Mouse (Mus musculus) heart, postnatal 36 days (tissue): ENCODE measurements around the gene Elavl3. TPM values are rescaled to one million over a fixed set of nuclear protein-coding genes. Genes with fewer than 3 reads are reported as not detected.
"Not testable (repeated sequence)": the region's sequence is repeated elsewhere in the genome, so short reads cannot be mapped to it uniquely, and the experiment has no call there.

Source experiments
- DNase-seq, 2 experiments: peaks; one replicate each; pipeline ENCODE4 v3.0.0; 2021 to 2022
- intact Hi-C: fragments of 180-260 bp; cut with DNase I; formaldehyde crosslinking; loops from one replicate; pipeline ENCODE4 v1.15.1; 2025
- total RNA-seq, 2 experiments: library from RNA; stranded (reverse); gene quantifications; 2 replicates each; pipeline ENCODE4 v1.2.3; 2021

Gene Elavl3
- under 1 TPM; 0.05 to 0.11 TPM for total RNA-seq

DNA sequence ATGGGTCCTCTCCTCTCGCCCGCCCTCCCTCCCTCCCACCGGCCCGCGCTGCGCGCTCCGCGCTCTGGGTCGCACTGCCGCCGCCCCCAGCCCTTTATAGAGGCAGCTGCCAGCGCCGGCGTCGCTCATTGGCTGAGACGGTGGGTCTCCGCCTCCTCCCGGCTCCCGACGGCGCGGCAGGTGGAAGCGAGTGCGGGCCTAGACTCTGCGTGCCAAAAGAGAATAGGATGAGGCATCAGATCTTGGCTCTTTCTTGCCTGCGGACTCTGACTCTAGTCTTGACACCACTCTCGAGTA is at the start of gene Elavl3:
Elavl3 (minus strand) TSS at position 66 of the 297 bp plus-strand sequence.
- no peak for DNase-seq

DNA sequence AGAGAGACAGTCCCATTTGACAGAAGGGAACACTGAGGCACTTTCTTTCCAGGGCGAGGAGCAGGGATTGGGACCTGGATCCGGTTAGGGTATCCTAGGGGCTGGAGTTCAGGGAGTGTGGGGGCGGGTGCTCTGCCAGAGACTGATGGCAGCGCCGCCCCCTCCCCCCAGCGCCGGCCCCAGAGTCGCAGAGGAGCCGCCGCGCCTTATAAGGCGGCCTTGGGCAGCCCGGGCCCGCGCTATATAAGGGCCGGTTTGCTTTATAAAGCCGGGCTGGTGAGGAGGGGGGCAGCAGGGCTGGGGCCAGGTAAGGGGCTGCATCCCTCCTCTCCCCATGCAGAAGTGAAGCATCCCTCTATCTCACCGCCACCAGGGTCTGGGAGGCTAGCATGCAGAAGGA is 48.1 kb upstream of the Elavl3 start:
- intact Hi-C loops = loop anchor here (2.0 kb wide), 1 partner anchor 43 kb away; no protein-coding TSS in a partner anchor
- DNase-seq = no peak

More for the DNA sequence above, at the start of gene Elavl3:
- intact Hi-C loops = no loop called here

DNA sequence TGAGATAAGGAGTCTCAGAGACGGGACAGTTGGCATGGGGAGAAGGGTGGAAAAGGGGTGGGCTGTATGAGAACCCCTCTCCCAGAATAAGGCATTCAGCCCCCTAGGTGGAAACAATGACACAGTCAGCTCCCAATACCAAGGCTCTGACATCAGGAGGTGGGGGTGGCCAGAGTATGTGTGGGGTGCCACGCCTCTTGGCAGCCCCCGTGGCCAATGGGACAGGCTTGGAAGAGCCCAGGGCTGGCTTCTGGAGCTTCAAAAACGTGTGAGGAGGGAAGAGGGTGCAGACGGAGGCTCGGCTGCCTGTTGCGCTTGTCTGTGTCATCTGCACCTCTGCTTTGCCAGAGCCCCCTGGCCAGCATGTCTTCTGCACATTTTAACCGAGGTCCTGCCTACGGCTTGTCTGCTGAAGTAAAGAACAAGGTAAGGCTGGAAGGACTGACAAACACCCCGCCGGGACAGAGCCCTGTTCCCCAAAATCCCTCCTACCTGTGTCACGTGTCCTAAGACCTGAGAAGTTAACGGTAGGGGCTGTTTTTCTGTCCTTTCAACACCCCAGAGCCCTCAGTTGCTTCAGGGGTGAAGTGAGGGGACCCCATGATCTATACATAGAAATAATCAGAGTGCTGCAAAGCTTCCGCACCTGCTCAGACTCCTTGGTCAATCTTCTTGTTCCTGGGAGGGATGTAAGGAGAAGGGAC is 47.3 kb upstream of the Elavl3 start, which contains the start of gene Cnn1:
Cnn1 (plus strand) TSS at position 224 of the 704 bp plus-strand sequence.
- intact Hi-C loops = loop anchor here (2.0 kb wide), 1 partner anchor 44 kb away; no protein-coding TSS in a partner anchor
- DNase-seq = peak in 1 of 2 experiments; percentile 15

DNA sequence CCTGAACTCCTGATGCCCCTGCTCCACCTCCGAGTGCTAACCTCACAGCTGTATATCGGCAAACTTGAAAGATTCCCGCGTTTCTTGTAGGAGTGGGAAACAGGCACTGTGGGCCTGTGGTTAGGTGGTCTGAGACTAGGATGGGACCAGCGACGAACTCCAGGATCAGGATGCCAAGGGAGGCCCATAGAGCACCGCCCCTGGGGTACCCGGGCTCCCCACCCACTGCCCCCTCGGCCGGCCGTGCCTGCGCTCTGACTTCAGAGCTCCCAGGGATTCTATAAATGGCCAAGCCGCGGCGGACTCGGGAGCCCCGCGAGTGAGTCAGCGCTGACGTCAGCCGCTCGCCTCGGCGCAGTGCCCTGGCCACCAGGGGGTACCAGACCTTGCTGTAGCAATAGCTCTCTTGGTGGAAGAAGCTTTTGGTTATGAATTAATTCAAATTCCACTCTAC is 44.1 kb upstream of the Elavl3 start:
- intact Hi-C loops = no loop called here

DNA sequence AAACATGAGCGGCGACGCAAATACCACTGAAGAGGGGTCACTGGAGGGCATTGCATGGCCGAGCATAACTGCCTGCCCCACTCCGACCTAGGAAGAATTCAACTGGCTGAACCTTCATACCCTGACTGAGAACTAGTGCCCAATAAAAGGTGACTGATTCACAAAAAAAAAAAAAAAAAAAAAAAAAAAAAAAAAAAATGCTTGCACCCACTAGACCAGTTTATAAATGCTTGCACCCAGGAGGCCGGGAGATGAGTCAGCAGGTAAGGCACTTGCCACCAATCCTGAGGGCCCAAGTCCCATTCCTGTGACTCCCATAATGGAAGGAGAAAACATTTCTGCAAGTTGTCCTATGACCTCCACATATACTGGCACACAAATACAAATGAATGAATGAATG is 40.9 kb upstream of the Elavl3 start:
- intact Hi-C loops = no loop called here
- DNase-seq = no peak

More for the DNA sequence above, 44.1 kb upstream of the Elavl3 start:
- DNase-seq = peak; percentile 86 to 87

DNA sequence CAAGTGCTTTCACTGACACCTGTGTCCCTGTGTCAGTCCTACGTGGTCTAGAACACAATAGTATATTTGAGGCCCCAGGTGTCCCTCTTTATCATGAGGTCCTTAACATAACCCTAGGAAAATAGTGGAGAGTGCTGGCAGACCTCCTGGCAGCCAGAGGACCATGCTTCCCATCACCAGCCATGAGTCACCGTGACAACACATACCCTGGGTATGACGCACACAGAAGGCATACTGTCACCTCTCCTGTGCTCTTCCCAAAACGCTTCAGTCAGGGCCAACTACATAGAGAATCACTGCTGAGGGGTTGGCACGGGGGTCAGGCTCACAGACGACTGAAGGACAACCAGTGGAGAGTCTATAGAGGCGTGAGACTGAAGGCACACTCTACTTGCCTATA is 38.2 kb upstream of the Elavl3 start:
- intact Hi-C loops = loop anchor here (10.0 kb wide), 1 partner anchor 135 kb away; the partner anchor contains the start of gene Zfp809
- no peak for DNase-seq

DNA sequence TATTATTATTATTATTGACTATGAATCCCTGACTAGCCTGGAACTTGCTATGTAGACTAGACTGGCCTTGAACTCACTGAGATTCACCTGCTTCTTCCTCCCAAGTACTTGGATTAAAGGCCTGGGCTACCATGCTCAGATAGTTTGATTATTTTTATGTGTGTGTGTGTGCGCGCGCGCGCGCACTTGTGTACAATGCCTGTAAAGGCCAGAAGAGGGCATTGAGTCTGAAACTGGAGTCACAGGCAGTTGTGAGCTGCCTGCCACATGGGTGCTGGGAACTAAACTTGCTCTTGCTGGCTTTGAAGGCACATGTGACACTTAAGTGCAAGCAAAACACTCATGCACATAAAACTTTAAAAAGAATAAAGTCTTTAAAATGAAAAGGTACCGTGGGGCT is 37.5 kb upstream of the Elavl3 start:
- intact Hi-C loops = loop anchor here (10.0 kb wide), 1 partner anchor 136 kb away; the partner anchor contains the start of gene Zfp809
- no peak for DNase-seq

DNA sequence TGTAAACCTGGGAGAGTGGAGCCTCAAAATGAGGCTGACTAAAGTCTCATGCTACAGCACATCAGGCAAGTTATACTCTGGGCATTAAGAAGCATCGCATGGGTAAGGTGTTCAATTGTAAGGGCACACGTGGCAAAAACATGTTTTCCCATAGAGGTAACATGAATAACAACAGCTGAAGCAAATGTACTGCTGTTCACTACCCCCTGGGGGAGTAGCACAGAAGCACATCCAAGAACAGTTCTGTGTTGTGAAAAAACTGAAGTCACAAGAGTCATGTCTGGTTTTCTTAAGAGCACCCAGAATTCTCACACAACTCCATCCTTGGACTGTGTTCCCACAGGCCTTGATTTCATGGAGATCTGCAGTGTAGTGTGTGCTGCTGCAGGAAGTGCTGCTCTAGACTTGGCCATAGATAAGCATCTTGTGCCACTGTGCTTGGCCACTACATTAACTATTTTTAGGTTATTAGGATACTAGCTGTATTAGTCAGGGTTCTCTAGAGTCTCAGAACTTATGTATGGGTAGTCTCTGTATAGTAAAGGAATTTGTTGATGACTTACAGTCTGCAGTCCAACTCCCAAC is 35.3 kb upstream of the Elavl3 start:
- intact Hi-C loops = loop anchor here (10.0 kb wide), 1 partner anchor 138 kb away; the partner anchor contains the start of gene Zfp809
- no peak for DNase-seq

DNA sequence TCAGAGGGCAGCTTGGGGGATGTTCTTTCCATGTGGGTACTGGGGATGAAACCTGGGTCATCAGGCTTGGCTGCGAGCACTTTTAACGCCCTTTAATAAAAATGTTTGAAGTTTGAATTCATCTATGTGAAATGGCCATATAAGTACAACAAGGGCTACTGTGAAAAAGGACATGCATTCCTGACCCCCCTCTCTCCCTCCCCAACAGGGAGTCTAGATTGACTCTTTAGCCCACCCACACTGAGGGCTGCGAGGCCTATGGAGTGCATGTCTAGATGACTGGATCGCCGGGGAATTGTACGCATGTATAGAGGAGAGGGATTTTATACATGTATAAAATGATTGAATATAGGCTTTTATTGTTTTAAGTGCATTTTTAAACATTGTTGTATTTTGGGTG is 34.2 kb upstream of the Elavl3 start:
- no peak for DNase-seq
- intact Hi-C loops = loop anchor here (10.0 kb wide), 1 partner anchor 139 kb away; the partner anchor contains the start of gene Zfp809

DNA sequence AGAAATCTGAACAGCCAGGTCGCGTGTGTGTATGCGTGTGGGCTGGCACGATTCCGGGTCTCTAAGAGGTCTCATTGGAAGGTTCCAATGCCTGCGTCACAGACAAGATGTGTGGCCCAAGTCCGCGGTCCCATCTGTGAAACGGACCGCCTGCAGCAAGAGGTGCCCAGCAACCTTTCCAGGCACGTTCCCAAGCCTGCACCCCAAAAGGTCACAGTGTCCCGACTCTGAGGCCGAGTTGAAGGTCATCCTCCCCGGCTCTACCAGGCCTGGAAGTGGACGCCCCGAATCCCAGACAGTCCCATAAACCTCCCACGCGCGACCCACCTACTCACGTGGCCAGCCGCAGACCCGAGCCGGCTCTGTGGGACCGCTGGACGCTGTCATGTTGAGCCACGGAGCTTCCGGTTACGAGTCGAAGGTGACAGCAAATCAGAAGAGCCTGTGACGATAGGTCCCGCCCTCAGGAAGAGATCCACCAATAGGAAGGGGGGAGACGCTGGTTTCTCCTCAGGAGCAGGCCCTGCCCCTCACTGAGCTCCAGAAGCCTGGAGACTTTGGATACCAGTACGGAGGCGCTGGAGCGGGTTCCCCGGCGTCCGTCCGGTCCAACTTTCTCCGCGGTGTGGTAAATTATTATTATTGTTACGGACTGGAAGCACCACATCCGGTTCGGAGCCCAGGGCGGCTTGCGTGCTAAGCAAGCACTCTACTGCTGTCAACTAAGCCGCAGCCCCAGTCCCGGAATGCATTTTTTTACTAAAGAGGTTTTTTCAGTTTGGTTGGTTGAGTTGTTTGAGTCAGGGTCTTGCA is 33.4 kb upstream of the Elavl3 start, which contains the start of gene Ecsit:
Ecsit (minus strand) TSS at position 417 of the 813 bp plus-strand sequence.
- DNase-seq = peak; percentile 90 to 91
- intact Hi-C loops = loop anchor here (2.0 to 10.0 kb wide), 3 partner anchors 14 to 140 kb away; partner anchors contain the start of genes Elof1, Gm49318, Zfp653 and Zfp809

DNA sequence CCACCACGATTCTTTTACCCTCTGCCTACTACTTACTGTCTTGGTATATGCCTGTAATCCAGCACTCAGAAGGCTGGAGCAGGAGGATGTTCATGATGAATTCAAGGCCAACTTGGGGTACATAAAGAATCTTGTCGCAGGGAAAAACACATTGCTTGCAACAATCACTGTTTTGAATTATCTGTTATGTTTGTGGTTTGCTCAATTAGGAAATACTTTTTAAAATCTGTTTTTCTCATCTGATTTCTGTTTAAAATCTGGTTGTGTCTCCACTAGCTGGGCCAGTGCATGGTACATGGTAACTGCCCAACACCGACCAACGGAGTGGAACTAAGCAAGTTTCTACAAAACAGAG is 32.8 kb upstream of the Elavl3 start:
- DNase-seq = no peak
- intact Hi-C loops = loop anchor here (2.0 to 10.0 kb wide), 3 partner anchors 14 to 140 kb away; partner anchors contain the start of genes Elof1, Gm49318, Zfp653 and Zfp809

DNA sequence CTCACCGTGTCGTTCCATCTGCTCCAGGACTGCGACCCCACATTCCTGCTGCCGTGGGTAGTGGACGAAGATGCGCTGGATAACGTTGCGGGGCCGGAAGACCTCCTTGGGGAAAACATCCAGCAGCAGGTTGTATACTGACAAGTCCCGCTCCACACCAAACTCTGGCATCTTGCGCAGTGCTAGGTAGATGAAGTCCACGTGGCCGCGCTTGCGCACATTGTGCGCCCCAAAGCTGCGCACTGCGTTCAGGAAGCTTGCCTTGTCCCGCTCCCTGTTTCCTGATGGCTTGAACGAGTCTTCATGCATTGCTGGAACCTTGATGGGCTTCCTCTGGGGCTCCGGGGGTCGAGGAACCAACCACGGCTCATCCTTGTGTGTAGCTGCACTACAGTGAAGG is 24.4 kb upstream of the Elavl3 start:
- no peak for DNase-seq

DNA sequence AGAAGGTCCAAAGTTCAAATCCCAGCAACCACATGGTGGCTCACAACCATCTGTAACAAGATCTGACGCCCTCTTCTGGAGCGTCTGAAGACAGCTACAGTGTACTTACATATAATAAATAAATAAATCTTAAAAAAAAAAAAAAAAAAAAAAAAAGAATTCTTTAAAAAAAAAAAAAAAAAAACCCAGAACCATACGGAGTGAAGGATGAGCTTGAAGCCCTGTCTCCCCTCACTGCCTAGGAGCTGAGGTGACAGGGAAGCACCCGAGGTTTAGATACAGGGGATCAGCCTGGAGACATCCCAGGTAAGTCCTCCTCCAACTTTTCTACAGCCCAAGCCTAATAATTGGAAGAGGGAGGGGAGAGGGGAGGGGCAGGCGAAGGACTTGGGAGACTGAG is 24.0 kb upstream of the Elavl3 start:
- intact Hi-C loops = loop anchor here (10.0 kb wide), 1 partner anchor 319 kb away; no protein-coding TSS in a partner anchor
- DNase-seq = not testable (repeated sequence)

More for the DNA sequence above, 24.4 kb upstream of the Elavl3 start:
- intact Hi-C loops = loop anchor here (10.0 kb wide), 1 partner anchor 319 kb away; no protein-coding TSS in a partner anchor

DNA sequence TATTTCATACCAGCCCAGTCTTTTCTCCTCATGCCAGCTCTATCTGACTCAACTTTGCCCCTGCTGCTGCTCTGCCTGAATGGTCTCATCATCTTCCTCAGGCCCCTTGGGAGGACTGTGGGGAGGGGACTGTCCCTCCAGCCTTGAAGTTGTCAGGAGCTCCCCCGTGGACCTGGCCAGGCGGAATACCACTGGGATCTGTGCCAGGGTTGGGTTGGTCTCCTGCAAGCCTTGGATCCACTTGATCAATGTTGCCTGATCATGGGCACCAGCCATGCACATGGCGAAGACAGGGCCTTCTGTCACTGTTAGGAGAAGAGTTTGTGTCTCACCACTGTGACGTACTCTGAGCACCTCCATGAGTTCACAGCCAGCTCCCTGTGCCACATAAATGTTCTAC is 20.5 kb upstream of the Elavl3 start:
- DNase-seq = no peak

DNA sequence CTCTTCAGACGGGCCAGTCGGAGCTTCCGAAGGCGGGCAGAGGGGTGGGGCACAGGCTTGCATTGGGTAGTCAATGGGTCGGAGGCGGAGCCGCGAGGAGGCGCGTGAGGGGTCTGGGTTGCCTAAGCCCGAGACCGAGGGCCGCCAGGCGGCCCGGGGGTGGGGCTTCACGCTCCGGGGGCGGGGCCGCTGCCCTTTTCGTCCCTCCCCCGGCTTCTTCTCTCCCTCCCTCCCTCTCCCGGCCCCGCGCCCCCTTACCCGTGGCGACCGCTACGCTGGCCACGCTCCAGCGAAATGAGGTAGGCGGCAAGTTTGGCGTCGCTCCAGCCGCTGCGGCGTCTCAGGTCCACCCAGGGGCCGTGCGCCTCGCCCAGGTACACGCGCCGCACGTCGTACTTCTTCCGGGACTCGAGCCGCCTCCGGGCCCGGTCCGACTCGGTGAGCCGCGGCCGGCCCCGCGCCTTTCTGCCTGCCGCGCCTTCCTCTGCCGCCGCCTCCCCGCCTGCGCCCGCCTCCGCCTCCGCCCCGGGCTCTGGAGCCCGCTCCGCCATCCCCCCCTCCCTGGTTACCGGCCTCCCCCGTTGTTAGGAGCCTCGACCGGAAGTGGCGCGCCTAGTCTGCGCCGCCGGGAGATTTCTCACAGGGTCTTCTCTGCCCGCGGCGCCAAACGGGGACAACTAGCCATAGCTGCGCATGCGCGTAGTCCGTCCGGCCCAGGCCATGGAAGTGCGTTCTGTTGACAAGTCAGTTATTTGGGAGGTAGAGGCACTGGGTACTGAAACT is 19.2 kb upstream of the Elavl3 start, which contains the start of the genes Gm49318 and Zfp653:
Gm49318 (minus strand) TSS at position 469 of the 783 bp plus-strand sequence.
Zfp653 (minus strand) TSS at position 586 of the 783 bp plus-strand sequence.
- intact Hi-C loops = loop anchor here (2.0 to 10.0 kb wide), 2 partner anchors 14 to 324 kb away; partner anchors contain the start of gene Ecsit
- DNase-seq = peak; percentile 95

More for the DNA sequence above, 20.5 kb upstream of the Elavl3 start:
- intact Hi-C loops = loop anchor here (10.0 kb wide), 1 partner anchor 323 kb away; no protein-coding TSS in a partner anchor

DNA sequence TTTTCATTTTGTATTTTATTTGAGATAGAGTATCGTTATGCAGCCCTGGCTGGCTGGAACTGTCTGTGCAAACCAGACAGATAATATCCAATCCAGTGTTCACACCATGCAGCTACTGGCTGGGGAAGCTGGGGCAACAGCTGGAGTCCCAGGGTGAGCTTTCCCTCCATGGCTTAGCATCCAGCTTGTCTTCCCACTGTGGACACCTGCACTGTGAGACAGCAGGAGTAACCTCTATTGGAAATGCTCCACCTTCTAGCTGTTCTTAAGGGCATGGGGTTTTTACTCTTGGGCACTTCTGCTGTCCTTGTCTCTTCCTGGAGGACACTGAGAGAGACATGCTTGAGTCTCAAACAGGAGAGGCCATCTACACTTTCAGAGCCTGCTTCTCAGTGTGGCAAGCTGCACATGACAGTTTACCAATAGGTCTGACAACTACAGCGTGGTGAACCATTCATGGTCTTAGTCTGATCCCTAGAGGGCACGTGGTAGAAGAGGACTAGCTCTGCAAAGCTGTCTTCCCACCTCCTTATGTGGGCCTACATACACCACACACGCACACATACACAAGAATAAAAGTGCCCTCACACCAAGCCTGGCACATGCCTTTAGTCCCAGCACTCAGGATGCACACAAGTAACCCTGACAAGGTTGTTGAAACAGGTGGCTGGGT is 18.2 kb upstream of the Elavl3 start:
- intact Hi-C loops = loop anchor here (2.0 to 10.0 kb wide), 3 partner anchors 15 to 325 kb away; partner anchors contain the start of genes Ecsit and Pigyl

DNA sequence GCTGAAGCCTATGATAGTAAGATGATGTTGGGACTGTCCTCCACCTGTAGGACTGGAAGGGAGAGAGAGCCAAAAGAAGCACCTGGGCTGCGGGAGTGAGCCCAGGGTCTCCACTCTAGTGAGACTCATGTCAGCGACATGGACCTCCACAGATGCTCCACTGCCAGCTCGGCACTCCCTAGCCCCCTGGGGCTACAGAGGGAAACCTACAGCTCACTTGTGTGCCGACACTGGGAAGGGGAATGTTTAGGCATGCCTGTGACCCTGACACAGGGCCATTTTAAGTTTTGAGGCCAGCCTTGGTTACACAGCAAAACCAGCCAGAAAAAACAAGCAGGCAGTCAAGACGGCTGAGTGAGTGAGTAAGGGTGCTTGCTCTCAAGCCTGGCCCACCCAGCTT is 15.4 kb upstream of the Elavl3 start:
- DNase-seq = no peak
- intact Hi-C loops = loop anchor here (5.0 kb wide), 1 partner anchor 90 kb away; the partner anchor contains the start of gene Pigyl

More for the DNA sequence above, 18.2 kb upstream of the Elavl3 start:
- DNase-seq = no peak

DNA sequence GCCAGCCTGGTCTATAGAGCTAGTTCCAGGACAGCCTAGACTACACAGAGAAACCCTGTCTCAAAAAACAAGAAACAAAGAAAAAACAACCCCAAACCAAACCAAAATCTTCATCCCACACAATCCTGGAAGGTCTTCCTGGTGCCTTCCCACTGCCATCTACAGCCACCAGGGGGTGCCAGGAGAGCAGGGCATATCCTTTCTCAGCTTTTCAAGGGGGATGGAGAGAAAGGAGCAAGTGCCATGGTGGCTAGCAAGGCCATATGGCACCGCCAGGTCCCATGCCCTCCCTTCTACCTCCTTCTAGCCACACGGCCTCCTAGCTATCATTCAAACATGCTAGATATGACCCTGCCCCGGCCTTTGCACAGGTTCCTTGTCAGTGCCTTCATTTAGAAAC is 14.6 kb upstream of the Elavl3 start:
- peak; percentile 45 to 72 for DNase-seq
- intact Hi-C loops = loop anchor here (1.0 to 5.0 kb wide), 2 partner anchors 77 to 91 kb away; partner anchors contain the start of gene Pigyl
